Mouse (Mus musculus): ENCODE results near the gene Stk19. TPM values are rescaled to one million over a fixed set of nuclear protein-coding genes. Genes with fewer than 3 reads are reported as not detected.

The Stk19 gene
- polyA plus RNA-seq, 1 experiment: 18.7 TPM

GRCm38 (mm10) chr17:34795016-34795415 lies 41.7 kb downstream of the Stk19 start:
- TF ChIP-seq EP300 (IDR thresholded peaks at IDR 0.05; ENCODE audit: insufficient read depth, low read depth, low read length) (no peak), CTCF (IDR thresholded peaks at IDR 0.05; ENCODE audit: low read depth, low read length) (no peak), POLR2A (IDR thresholded peaks at IDR 0.05; ENCODE audit: insufficient read depth, low read length) (no peak)
- Histone ChIP-seq H3K36me3 (ENCODE audit: control insufficient read depth, insufficient read depth, low read length, poor library complexity, severe bottlenecking) (no peaks in the 10 kb centered on the region), H3K4me1 (ENCODE audit: control insufficient read depth, insufficient read depth, low read length) (no peaks in the 10 kb centered on the region), H3K27ac (ENCODE audit: insufficient read depth, low read length) (no peak overlapping the region), H3K9me3 (replicated peaks; ENCODE audit: control insufficient read depth, insufficient read depth, low read length, poor library complexity, severe bottlenecking) (0 out of 2 replicates have a peak, but pooled peaks cover 7% of the 10 kb centered on the region), H3K27me3 (ENCODE audit: control insufficient read depth, insufficient read depth, low read length, poor library complexity, severe bottlenecking) (no peaks in the 10 kb centered on the region), H3K4me3 (ENCODE audit: low read depth, low read length) (no peak overlapping the region), H3K9ac (ENCODE audit: low read depth, poor library complexity, severe bottlenecking) (no peak overlapping the region)

- Histone ChIP-seq H3K4me1 (ENCODE audit: control insufficient read depth, insufficient read depth, low read length) (no peaks in the 10 kb centered on the region), H3K9me3 (replicated peaks; ENCODE audit: control insufficient read depth, insufficient read depth, low read length, poor library complexity, severe bottlenecking) (peaks cover 9% of the 10 kb centered on the region), H3K36me3 (ENCODE audit: control insufficient read depth, insufficient read depth, low read length, poor library complexity, severe bottlenecking) (no peaks in the 10 kb centered on the region), H3K9ac (ENCODE audit: low read depth, poor library complexity, severe bottlenecking) (no peak overlapping the region), H3K4me3 (ENCODE audit: low read depth, low read length) (no peak overlapping the region), H3K27ac (ENCODE audit: insufficient read depth, low read length) (no peak overlapping the region), H3K27me3 (ENCODE audit: control insufficient read depth, insufficient read depth, low read length, poor library complexity, severe bottlenecking) (no peaks in the 10 kb centered on the region)
- TF ChIP-seq EP300 (IDR thresholded peaks at IDR 0.05; ENCODE audit: insufficient read depth, low read depth, low read length): no peak
- TF ChIP-seq CTCF (IDR thresholded peaks at IDR 0.05; ENCODE audit: low read depth, low read length): no peak
- no peak for TF ChIP-seq POLR2A (IDR thresholded peaks at IDR 0.05; ENCODE audit: insufficient read depth, low read length)
These were observed 58.9 kb downstream of the Stk19 start for GRCm38 (mm10) chr17:34777680-34778325.

Other genes starting within 250 kb of the Stk19 start
- gene Gpsm3, start 247.1 kb downstream of the Stk19 start, polyA plus RNA-seq (2011; ENCODE audit: insufficient read depth, insufficient read length, low read depth, missing spikeins): 3.9 and 4.2 TPM in 2 replicates
- 66.1 and 73.0 TPM in 2 replicates for gene Pbx2, start 245.7 kb downstream of the Stk19 start, polyA plus RNA-seq (2011; ENCODE audit: insufficient read depth, insufficient read length, low read depth, missing spikeins)
- gene Ager, start 239.1 kb downstream of the Stk19 start, polyA plus RNA-seq (2011; ENCODE audit: insufficient read depth, insufficient read length, low read depth, missing spikeins): 1.4 and 2.5 TPM in 2 replicates
- 74.3 and 75.9 TPM in 2 replicates for gene Rnf5, start 233.3 kb downstream of the Stk19 start, polyA plus RNA-seq (2011; ENCODE audit: insufficient read depth, insufficient read length, low read depth, missing spikeins)
- 66.8 and 81.7 TPM in 2 replicates for gene Agpat1, start 232.7 kb downstream of the Stk19 start, polyA plus RNA-seq (2011; ENCODE audit: insufficient read depth, insufficient read length, low read depth, missing spikeins)
- gene Egfl8, start 221.0 kb downstream of the Stk19 start, polyA plus RNA-seq (2011; ENCODE audit: insufficient read depth, insufficient read length, low read depth, missing spikeins): 0.85 and 1.1 TPM in 2 replicates
- gene Ppt2, start 208.4 kb downstream of the Stk19 start, polyA plus RNA-seq (2011; ENCODE audit: insufficient read depth, insufficient read length, low read depth, missing spikeins): 26.7 and 29.2 TPM in 2 replicates
- gene Prrt1, start 207.4 kb downstream of the Stk19 start, polyA plus RNA-seq (2011; ENCODE audit: insufficient read depth, insufficient read length, low read depth, missing spikeins): not detected in 2 replicates
- 11.0 and 16.5 TPM in 2 replicates for gene Fkbpl, start 192.2 kb downstream of the Stk19 start, polyA plus RNA-seq (2011; ENCODE audit: insufficient read depth, insufficient read length, low read depth, missing spikeins)
- gene Atf6b, start 189.8 kb downstream of the Stk19 start, polyA plus RNA-seq (2011; ENCODE audit: insufficient read depth, insufficient read length, low read depth, missing spikeins): 31.3 and 32.0 TPM in 2 replicates
- 0.13 and 0.15 TPM in 2 replicates for gene Tnxb, start 166.4 kb downstream of the Stk19 start, polyA plus RNA-seq (2011; ENCODE audit: insufficient read depth, insufficient read length, low read depth, missing spikeins)
- gene C4b, start 93.1 kb downstream of the Stk19 start, polyA plus RNA-seq (2011; ENCODE audit: insufficient read depth, insufficient read length, low read depth, missing spikeins): 0.12 and 0.23 TPM in 2 replicates
- not detected in 2 replicates for gene Cyp21a1, start 32.4 kb downstream of the Stk19 start, polyA plus RNA-seq (2011; ENCODE audit: insufficient read depth, insufficient read length, low read depth, missing spikeins)
- gene Dxo, start 74 bp upstream of the Stk19 start, polyA plus RNA-seq (2011; ENCODE audit: insufficient read depth, insufficient read length, low read depth, missing spikeins): 22.6 and 24.5 TPM in 2 replicates
- 12.7 and 13.1 TPM in 2 replicates for gene Skiv2l, start 13.3 kb upstream of the Stk19 start, polyA plus RNA-seq (2011; ENCODE audit: insufficient read depth, insufficient read length, low read depth, missing spikeins)
- 53.0 and 63.6 TPM in 2 replicates for gene Nelfe, start 13.4 kb upstream of the Stk19 start, polyA plus RNA-seq (2011; ENCODE audit: insufficient read depth, insufficient read length, low read depth, missing spikeins)
- gene Cfb, start 25.6 kb upstream of the Stk19 start, polyA plus RNA-seq (2011; ENCODE audit: insufficient read depth, insufficient read length, low read depth, missing spikeins): not detected in 2 replicates
- 22.8 and 24.7 TPM in 2 replicates for gene Zbtb12, start 42.5 kb upstream of the Stk19 start, polyA plus RNA-seq (2011; ENCODE audit: insufficient read depth, insufficient read length, low read depth, missing spikeins)
- 0.41 TPM in 1 of 2 replicates, not detected in the other for gene Gm20547, start 45.1 kb upstream of the Stk19 start, polyA plus RNA-seq (2011; ENCODE audit: insufficient read depth, insufficient read length, low read depth, missing spikeins)
- 9.9 and 10.8 TPM in 2 replicates for gene C2, start 61.3 kb upstream of the Stk19 start, polyA plus RNA-seq (2011; ENCODE audit: insufficient read depth, insufficient read length, low read depth, missing spikeins)
- gene Ehmt2, start 61.5 kb upstream of the Stk19 start, polyA plus RNA-seq (2011; ENCODE audit: insufficient read depth, insufficient read length, low read depth, missing spikeins): 60.9 and 75.4 TPM in 2 replicates
- 5.3 and 5.8 TPM in 2 replicates for gene Slc44a4, start 77.5 kb upstream of the Stk19 start, polyA plus RNA-seq (2011; ENCODE audit: insufficient read depth, insufficient read length, low read depth, missing spikeins)
- 13.6 and 15.1 TPM in 2 replicates for gene Neu1, start 94.3 kb upstream of the Stk19 start, polyA plus RNA-seq (2011; ENCODE audit: insufficient read depth, insufficient read length, low read depth, missing spikeins)
- gene Hspa1b, start 122.3 kb upstream of the Stk19 start, polyA plus RNA-seq (2011; ENCODE audit: insufficient read depth, insufficient read length, low read depth, missing spikeins): 2.6 and 3.0 TPM in 2 replicates
- not detected in 2 replicates for gene Gm20481, start 133.0 kb upstream of the Stk19 start, polyA plus RNA-seq (2011; ENCODE audit: insufficient read depth, insufficient read length, low read depth, missing spikeins)
- gene Hspa1a, start 135.2 kb upstream of the Stk19 start, polyA plus RNA-seq (2011; ENCODE audit: insufficient read depth, insufficient read length, low read depth, missing spikeins): 1.9 and 2.5 TPM in 2 replicates
- gene Hspa1l, start 135.8 kb upstream of the Stk19 start, polyA plus RNA-seq (2011; ENCODE audit: insufficient read depth, insufficient read length, low read depth, missing spikeins): 0.25 TPM in 1 of 2 replicates, not detected in the other
- gene Lsm2, start 144.9 kb upstream of the Stk19 start, polyA plus RNA-seq (2011; ENCODE audit: insufficient read depth, insufficient read length, low read depth, missing spikeins): 163 and 166 TPM in 2 replicates
- 108 and 123 TPM in 2 replicates for gene Vars, start 164.0 kb upstream of the Stk19 start, polyA plus RNA-seq (2011; ENCODE audit: insufficient read depth, insufficient read length, low read depth, missing spikeins)
- gene Vwa7, start 179.6 kb upstream of the Stk19 start, polyA plus RNA-seq (2011; ENCODE audit: insufficient read depth, insufficient read length, low read depth, missing spikeins): 0.30 and 0.33 TPM in 2 replicates
- 1.7 and 3.9 TPM in 2 replicates for gene Sapcd1, start 191.1 kb upstream of the Stk19 start, polyA plus RNA-seq (2011; ENCODE audit: insufficient read depth, insufficient read length, low read depth, missing spikeins)
- gene Msh5, start 209.8 kb upstream of the Stk19 start, polyA plus RNA-seq (2011; ENCODE audit: insufficient read depth, insufficient read length, low read depth, missing spikeins): 6.7 and 7.4 TPM in 2 replicates
- 173 and 182 TPM in 2 replicates for gene Clic1, start 213.0 kb upstream of the Stk19 start, polyA plus RNA-seq (2011; ENCODE audit: insufficient read depth, insufficient read length, low read depth, missing spikeins)
- gene Ddah2, start 222.1 kb upstream of the Stk19 start, polyA plus RNA-seq (2011; ENCODE audit: insufficient read depth, insufficient read length, low read depth, missing spikeins): 92.5 and 101 TPM in 2 replicates
- 3.7 and 4.0 TPM in 2 replicates for gene Ly6g6c, start 228.4 kb upstream of the Stk19 start, polyA plus RNA-seq (2011; ENCODE audit: insufficient read depth, insufficient read length, low read depth, missing spikeins)
- gene Mpig6b, start 229.2 kb upstream of the Stk19 start, polyA plus RNA-seq (2011; ENCODE audit: insufficient read depth, insufficient read length, low read depth, missing spikeins): 2.8 and 3.3 TPM in 2 replicates
- gene Ly6g6e, start 240.0 kb upstream of the Stk19 start, polyA plus RNA-seq (2011; ENCODE audit: insufficient read depth, insufficient read length, low read depth, missing spikeins): 27.5 and 31.2 TPM in 2 replicates
- 1.3 and 1.9 TPM in 2 replicates for gene Ly6g6d, start 241.1 kb upstream of the Stk19 start, polyA plus RNA-seq (2011; ENCODE audit: insufficient read depth, insufficient read length, low read depth, missing spikeins)
- not detected in 2 replicates for gene Ly6g6f, start 248.7 kb upstream of the Stk19 start, polyA plus RNA-seq (2011; ENCODE audit: insufficient read depth, insufficient read length, low read depth, missing spikeins)